Mouse (Mus musculus) heart, postnatal 36 days (tissue): ENCODE measurements at regions not wholly inside any gene's neighbourhood (a gene's known extent, or its start where the extent isn't known, plus 50 kb on each side); places are given as distances from the start of the nearest gene placed in this dataset.
A peak's percentile ranks its signal among the peaks of the same experiment; 100 is the strongest.

Source experiments
- DNase-seq, 2 experiments: peaks; one replicate each; pipeline ENCODE4 v3.0.0; 2021 to 2022
- intact Hi-C: fragments of 180-260 bp; cut with DNase I; formaldehyde crosslinking; loops from one replicate; pipeline ENCODE4 v1.15.1; 2025

DNA sequence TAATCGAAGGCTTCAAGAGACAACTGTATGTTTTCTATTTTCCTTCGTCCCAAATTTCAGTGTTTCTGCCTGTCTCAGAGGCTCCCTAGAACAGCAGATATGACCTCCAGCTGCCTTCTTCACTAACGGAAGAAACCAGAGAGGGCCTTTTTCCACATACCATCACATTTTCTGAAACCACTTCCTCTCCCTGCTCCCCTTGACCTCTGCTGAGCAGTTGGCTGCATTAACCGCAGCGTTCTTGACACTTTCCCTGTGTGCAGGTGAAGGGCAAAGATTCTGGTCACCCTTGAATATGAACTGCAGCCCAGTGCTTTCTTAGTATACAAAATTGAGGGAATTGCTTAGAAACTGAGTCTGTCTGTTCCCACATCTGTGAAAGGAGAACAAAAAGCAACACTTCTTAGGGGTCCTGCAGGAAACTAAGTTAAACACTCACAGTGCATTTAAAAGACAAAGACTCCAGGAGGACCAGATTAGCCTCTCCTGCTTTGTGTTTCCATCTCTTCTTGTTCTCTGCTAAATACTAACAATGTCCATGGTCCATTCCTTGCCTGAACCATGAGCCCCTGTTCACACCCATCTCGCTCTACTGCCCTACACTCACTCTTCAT is 98.4 kb downstream of the Akap11 start:
- DNase-seq = no peak
- intact Hi-C loops = no loop called here

DNA sequence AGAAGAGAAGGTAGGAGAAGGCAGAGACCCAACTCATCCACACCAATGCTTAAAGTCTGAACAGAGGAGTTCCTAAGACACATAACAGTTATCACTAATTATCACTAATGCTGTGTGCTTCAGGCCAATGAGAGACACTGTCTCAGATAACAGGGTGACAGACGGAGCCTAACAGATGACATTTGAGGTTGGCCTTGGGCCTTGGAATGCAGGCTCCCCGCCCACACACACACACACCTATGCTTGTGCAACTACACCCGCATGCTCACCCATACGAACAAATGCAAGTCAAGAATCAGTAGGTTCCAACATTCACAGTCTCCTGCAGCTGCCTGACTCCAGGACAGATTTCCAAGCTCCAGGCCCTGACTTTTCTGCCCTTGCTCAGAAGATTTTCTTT is 100.0 kb downstream of the Akap11 start:
- intact Hi-C loops = no loop called here
- DNase-seq = no peak

DNA sequence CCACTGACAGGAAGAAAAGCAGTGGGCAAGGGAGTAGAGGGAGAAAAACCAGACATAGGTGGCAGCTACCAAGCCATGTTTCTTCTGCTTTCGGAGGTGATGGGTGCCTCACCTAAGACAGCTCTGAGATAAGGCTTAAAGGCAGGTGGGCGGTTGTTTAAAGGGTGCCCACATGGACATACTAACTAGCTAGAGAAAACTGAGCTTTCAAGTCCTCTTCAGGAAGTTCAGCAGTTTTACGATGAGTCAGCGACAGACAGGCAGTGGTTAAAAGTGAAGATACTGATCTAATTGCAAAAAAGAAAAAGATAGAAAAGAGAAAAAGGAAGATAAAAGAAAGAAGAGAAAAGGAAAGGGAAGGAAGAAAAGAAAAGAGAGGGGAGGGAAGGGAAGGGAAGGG is 100.6 kb downstream of the Akap11 start:
- intact Hi-C loops = no loop called here

DNA sequence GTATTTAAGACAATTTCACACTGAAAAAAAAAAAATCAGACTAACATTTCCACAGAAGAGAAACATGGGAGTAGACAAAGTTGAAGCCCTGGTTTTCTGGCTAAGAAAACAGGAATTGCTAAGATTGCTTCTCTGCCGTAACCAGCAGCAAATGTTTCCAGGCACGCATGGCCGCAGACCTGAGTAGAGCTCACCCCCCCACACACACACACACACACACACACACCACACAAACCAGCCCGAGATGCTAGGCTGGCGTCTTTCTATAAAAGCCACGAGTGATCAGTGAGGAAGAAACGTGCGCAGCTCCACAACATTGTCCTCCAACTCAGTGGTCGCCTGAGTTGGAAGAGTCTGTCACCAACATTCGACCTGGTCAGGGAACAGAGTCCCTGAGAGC is 101.0 kb downstream of the Akap11 start:
- intact Hi-C loops = no loop called here
- no peak for DNase-seq

More for the DNA sequence above, 100.6 kb downstream of the Akap11 start:
- DNase-seq = no peak

DNA sequence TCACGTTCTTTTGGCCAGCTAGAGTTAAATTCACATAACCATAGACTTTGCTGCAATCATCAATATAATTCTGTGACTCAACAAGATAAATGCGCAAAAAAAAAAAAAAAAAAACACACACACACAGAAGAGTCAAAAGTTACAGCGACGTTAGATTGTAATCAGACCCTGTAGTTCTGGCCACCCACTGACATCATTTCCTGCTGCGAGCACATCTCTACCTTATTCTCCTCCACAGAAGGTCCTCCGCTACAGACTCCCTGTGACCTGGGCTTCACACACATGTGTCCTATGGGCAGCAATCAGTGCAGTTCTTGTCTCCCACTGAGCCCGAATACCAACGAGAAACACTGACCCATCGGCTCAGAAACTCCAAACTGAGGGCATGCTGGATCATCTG is 101.9 kb downstream of the Akap11 start:
- intact Hi-C loops = no loop called here
- DNase-seq = no peak

DNA sequence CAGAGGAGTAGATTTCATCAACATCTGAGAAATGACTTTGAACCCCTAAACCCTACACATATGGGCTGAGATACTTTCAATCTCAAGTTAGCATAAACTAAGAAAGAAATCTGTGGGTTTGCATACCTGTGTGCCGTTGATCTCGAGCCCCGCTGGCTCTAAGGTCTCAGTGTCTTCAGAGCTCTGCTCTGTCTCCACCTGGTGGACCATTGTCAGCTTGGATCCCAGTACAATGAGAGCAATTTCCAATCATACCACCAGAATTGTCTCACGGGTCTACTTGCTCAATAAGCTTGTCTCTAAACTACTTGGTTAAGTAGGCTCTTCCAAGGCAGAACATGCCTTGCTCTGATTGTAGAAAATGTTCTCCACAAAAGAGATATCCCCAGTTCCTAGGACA is 102.5 kb downstream of the Akap11 start:
- intact Hi-C loops = no loop called here
- no peak for DNase-seq

DNA sequence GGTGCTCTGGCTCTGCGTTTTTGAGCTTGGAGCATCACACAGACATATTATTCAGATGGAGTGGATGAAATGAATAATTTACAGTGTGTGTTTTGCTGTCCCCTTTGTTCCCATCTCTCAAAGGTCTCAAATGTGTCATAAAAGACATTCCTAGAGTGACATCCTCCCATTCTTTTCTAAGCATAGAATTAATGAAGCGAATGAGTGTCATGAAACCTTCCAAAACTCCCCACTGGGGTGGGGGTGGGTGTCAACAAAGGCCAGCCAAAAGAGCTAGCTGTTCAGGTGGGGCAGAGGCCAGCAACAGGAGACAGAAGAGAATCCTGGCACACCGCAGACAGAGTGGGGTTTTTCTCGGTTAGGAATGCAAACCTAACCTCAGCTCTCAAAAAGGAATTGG is 104.1 kb downstream of the Akap11 start:
- intact Hi-C loops = no loop called here
- no peak for DNase-seq

DNA sequence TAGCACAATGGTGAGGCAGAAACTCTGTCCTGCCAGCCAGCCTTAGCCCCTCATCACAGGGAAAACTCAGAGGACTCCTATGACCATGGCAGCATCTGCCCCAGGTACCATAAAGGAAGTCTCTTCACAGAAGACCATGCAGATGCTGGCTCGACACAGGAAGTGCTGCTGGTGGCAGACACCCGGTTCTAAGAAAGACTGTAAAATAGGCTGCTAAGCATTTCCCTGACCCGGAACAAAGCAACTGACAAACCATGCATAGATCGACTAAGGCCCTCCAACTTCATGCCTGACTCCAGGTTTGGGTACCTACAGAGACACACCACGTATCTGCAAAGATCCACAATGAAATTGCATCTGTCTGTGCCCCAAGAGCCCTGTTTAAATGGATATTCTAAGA is 104.7 kb downstream of the Akap11 start:
- intact Hi-C loops = no loop called here
- DNase-seq = no peak

DNA sequence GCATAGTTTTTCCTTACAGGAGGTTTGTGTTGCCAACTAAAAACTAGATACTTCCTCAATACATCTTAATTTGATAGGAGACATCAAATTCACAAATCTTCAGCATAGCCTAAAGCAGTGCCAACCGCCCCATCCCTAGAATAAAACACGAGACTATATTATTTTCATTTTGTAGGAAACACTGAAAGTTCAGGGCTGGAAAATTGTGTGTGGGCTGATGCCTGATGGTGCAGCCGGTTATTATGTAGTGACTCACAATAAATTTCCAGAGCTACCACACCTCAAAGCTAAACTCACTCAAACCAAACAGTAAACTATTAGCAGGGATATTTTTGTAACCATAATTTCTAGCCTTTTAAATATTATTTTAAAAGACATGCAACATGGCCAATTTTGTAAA is 105.2 kb downstream of the Akap11 start:
- intact Hi-C loops = no loop called here
- DNase-seq = no peak

DNA sequence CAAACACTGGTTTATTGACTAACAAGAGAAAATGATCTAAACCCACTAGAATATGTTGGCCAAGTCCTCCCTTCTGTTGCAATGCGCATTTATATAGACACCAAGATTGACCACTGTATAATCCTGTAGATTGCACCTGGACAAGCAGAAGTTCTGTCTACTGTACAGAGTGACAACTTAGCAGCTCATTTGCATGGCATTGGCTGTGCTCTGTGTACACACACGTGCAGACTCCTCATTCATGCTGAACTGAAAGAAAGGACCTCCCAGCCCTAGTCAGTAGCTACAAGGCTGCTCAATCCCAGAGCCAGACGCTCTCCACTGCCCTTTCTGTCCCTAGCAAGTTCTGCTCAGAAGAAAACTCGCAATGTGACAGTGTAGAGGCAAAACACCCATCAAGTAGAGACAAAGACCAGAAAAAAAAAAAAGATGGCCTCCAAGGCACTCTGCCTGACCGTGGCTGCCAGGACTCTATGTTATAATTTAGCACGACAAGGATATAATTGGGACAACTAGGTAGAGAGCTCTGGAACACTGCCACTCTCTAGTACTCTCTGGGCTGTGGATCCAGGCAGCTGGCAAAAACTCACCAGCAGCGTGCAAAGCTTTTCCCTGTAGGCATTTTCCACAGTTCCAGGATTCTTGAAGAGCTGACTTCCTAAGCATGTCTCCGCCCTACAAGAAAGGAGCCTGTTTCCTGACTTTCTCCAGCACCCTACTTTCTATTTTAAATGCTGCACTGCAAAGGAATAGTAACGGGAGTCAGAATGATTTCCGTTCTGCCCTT is 108.2 kb downstream of the Akap11 start:
- peak; percentile 3 to 9 for DNase-seq

DNA sequence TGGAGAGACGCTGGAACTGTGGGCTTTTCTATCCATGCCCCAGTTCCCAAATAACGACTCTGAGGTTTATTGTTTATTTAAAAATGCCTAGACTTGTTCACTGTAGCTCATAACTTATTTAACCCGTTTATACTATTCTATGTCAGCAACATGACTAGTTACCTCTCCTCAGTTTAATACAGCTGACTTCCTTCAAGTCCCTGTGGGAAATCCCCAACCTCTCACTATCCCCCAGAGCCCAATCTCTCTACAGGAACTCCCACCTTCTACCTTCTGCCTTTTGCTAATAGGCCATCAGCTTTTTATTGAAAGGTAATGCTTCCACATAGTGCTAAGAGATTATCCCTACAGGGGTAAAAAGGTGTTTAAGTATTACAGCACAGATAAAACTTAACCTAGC is 109.5 kb downstream of the Akap11 start:
- DNase-seq = no peak
- intact Hi-C loops = no loop called here

More for the DNA sequence above, 108.2 kb downstream of the Akap11 start:
- intact Hi-C loops = no loop called here

DNA sequence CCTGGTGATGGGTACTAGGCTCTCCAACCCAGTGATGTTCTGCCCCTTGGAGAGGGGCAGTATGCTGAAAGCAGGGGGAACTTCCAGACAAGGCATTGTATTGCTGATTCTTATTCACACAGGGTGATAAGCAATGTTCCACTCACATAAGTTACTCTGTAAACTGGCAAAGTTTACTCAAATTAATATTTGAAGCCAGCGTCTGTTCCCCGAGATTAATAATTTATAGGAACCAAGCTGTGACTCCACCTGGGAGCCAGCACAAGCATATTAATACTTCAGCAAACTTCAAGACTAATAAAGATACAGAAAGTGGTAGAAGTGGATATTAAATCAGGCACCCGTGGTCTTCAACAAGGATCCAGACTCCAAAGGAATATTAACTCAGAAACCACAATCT is 114.0 kb downstream of the Akap11 start:
- intact Hi-C loops = no loop called here
- no peak for DNase-seq

DNA sequence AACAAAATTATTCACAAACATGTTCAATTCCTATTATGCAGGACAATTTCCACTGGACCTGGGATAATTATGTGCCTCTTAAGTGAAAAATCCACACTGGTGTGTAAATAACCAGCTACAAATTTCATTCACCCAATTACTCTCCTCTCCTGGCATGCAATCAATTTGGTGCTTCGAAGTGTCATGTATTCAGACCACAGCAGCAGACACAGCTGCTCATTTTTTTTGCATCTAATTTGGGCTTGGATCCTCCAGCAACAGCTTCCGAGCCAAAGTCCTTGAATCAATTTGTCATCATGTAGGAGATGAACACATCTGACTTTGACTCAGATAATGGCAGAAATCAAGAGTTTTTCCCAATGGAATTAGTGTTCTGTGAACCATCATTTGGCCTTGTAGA is 113.1 kb upstream of the Tnfsf11 start:
- intact Hi-C loops = no loop called here
- DNase-seq = no peak

DNA sequence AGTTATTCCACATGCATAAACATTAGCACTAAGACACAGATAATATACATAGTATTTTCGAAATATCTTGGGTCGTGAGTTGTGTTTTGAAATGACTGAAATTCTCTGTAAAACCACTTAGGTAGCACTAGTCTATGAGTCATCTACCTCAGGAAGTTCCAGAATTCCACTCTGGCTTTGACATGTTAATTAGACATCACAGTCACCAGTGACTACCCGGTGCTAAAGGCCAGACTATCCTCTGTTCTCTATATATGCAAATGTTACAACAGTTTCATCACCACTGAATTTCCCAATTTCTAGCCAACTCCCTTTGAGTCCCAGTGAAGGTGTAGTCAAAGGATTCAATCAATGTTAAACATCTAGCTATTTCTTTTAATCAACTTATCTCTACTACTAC is 112.3 kb upstream of the Tnfsf11 start:
- intact Hi-C loops = no loop called here
- DNase-seq = no peak

DNA sequence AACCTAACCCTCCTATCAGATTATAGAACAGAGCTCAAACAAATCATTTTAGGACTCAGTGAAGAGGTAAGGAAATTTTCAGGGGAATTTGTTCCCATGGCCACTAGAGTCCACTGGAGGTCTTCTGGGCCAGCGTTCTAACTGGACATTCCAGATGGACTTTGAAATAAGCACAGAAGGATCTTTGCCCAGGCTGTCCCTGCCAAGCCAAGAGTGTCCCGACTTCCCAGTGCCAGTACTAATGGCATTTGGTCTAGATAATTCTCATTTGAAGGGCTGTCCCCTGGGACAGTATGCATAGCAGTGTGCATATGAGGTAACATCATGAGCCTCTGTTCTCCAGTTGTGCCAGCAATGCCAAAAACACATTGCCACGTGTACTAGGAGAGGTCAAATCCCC is 97.7 kb upstream of the Tnfsf11 start:
- intact Hi-C loops = no loop called here
- no peak for DNase-seq

DNA sequence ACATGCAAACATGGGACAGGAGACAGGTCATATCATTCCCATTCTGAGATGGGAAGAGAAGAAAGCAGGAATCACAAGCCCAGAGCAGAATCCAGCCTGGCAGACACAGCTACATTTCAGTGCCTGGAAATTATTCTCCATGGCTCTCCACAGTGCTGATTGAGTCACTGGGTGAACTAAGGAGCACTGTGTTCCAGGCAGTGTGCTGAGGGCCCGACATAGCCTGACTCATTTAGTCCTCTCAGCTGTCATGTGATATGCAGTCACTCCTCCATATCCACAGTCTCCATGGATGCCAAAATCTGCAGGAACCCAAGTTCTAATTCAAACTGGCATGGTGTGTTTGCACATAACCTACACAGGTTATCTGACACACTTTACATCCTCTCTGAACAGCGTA is 90.1 kb upstream of the Tnfsf11 start:
- intact Hi-C loops = no loop called here
- DNase-seq = no peak

DNA sequence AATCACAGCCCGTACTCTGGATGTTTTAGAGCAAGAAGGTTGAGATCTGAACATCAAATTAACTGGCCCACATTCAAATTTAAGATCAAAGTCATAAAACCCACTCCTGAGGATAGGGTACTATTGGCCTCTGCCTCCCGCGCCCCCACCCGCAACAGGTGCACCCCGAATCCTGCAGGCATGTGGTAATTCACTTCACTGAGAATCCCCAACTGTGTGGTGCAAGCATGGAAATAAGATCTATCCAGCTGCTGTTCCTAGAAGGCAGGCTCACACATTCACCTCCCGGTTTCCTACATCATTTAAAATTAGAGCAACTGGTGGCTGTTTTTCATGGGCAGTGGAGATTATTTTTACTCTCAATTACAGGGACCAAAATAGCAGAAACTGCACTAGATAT is 87.8 kb upstream of the Tnfsf11 start:
- intact Hi-C loops = no loop called here
- no peak for DNase-seq

DNA sequence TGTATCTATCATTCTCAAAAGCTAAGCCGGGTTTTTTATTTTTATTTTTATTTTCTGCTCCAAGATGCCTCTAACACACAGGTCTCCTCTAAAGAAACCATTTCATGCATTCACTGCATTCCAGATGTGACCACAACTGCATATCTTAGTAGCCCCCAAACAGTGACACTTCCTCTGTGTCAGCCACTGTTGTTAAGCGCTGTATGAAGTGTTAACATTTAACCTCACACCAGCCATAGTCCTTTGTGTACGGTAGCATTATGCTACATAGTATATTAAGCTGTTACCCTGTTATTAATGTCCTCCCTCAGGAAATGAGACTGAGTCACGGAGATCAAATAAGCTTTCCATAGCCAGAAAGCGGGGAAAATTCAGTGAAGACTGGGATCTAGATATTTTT is 79.2 kb upstream of the Tnfsf11 start:
- intact Hi-C loops = no loop called here
- DNase-seq = no peak

DNA sequence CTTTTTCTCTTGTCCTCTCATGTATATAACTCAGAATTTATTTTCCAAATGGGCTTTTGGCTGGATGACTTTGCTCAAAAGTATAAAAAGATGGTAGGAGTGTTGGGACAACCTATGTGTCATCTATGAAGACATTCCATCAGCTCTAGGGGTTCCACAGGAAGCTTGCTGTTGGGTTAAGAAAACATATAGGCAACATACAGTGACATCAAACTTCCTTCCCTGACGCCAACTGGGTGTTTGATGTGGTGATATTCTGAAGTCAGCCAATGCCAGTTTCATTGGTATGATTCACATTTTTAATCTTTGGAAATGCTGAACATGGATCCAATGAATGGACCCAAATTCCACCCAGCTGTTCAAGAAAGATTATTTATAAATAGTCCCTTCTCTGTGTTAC is 76.5 kb upstream of the Tnfsf11 start:
- intact Hi-C loops = no loop called here
- no peak for DNase-seq

DNA sequence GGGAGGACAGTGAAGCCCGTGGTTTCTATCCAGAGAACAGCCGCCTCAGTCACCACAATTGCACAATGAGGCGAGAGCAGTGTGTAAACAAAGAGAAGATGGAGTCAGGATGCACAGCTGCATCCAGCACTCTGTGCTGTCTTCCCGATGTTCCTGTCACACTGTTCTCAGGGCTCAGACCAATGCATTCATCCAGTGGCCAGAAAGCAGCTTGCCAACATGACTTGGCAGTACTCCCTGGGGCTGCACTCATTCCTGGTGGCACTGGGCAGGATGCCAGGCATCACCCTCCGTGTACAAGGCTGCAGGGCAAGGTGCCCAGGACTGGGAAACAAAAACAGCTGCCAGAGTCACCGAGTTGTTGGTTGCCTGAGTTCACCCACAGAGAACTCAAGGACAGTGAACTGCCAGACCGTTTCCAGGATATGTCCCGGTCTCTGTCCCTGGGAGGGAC is 75.4 kb upstream of the Tnfsf11 start:
- peak; percentile 87 to 88 for DNase-seq
- intact Hi-C loops = no loop called here

DNA sequence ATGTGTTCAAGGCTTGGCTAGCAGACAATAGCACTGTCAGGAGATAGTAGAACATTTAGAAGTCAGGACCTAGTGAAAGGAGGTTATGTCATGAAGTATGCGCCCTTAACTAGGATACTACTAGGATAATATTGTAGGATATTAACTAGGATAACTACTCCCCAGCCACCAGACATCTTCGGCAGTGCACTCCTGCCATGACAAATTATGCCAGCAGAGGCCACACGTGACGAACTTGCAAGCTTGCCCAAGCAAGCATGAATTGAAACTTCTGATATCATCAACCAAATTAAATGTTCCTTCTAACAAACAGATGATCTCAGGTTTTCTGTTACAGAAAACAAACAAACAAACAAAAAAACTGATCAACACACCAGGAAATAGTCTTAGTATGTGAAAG is 72.2 kb upstream of the Tnfsf11 start:
- intact Hi-C loops = no loop called here
- no peak for DNase-seq

DNA sequence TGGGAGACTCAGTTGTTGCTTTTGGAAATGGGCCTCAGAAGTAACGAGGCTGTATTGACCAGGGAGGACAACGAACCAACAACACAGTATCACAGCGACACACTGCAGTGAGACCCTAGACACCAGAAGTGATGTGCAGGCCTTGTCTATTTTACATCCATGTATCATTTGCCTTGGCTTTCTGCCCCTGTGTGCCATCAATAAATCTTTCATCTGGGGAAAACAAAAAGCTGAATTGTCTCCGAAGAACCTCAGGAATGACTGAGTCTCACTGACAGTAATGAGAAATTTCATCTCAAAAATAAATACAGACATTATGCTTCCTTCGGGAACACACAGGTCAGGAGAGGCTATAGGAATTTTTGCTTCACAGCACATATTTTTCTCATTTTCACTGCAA is 68.7 kb upstream of the Tnfsf11 start:
- no peak for DNase-seq
- intact Hi-C loops = no loop called here
